Mouse (Mus musculus): ENCODE results near the gene Ip6k1.
"Not testable (repeated sequence)": the region's sequence is repeated elsewhere in the genome, so short reads cannot be mapped to it uniquely, and the experiment has no call there.

Gene Ip6k1

GRCm38 (mm10) chr9:108013577-108013976 lies 11.3 kb downstream of the Ip6k1 start:
- in situ Hi-C loops (cut with MboI; ENCODE audit: low pct_unique_long_range_greater_than_20kb in 1 of 2, low sequenced_read_pairs in 2 of 2, unreplicated experiment in 1 of 2) = not testable (repeated sequence)

- in situ Hi-C loops (cut with MboI; ENCODE audit: low pct_unique_long_range_greater_than_20kb in 1 of 2, low sequenced_read_pairs in 2 of 2, unreplicated experiment in 1 of 2) = no loop called here
Measured at GRCm38 (mm10) chr9:108017127-108017526, 14.8 kb downstream of the Ip6k1 start.

- in situ Hi-C loops (cut with MboI; ENCODE audit: low pct_unique_long_range_greater_than_20kb in 1 of 2, low sequenced_read_pairs in 2 of 2, unreplicated experiment in 1 of 2) = no loop called here
Measured at GRCm38 (mm10) chr9:108020741-108021140, 18.4 kb downstream of the Ip6k1 start.

- in situ Hi-C loops (cut with MboI; ENCODE audit: low pct_unique_long_range_greater_than_20kb in 1 of 2, low sequenced_read_pairs in 2 of 2, unreplicated experiment in 1 of 2) = no loop called here
Measured at GRCm38 (mm10) chr9:108023216-108023615, 20.9 kb downstream of the Ip6k1 start.

- in situ Hi-C loops (cut with MboI; ENCODE audit: low pct_unique_long_range_greater_than_20kb in 1 of 2, low sequenced_read_pairs in 2 of 2, unreplicated experiment in 1 of 2) = no loop called here
Measured at GRCm38 (mm10) chr9:108026584-108026983, 24.3 kb downstream of the Ip6k1 start.

- in situ Hi-C loops (cut with MboI; ENCODE audit: low pct_unique_long_range_greater_than_20kb in 1 of 2, low sequenced_read_pairs in 2 of 2, unreplicated experiment in 1 of 2) = no loop called here
Measured at GRCm38 (mm10) chr9:108027867-108028266, 25.6 kb downstream of the Ip6k1 start.

GRCm38 (mm10) chr9:108032126-108032525 lies 29.8 kb downstream of the Ip6k1 start:
- in situ Hi-C loops (cut with MboI; ENCODE audit: low pct_unique_long_range_greater_than_20kb in 1 of 2, low sequenced_read_pairs in 2 of 2, unreplicated experiment in 1 of 2) = no loop called here

GRCm38 (mm10) chr9:108035331-108036156 lies 33.2 kb downstream of the Ip6k1 start:
- in situ Hi-C loops (cut with MboI; ENCODE audit: low pct_unique_long_range_greater_than_20kb in 1 of 2, low sequenced_read_pairs in 2 of 2, unreplicated experiment in 1 of 2) = no loop called here

- in situ Hi-C loops (cut with MboI; ENCODE audit: low pct_unique_long_range_greater_than_20kb in 1 of 2, low sequenced_read_pairs in 2 of 2, unreplicated experiment in 1 of 2) = no loop called here
Measured at GRCm38 (mm10) chr9:108044751-108045492, 42.6 kb downstream of the Ip6k1 start.

GRCm38 (mm10) chr9:108046582-108046981 lies 44.3 kb downstream of the Ip6k1 start:
- in situ Hi-C loops (cut with MboI; ENCODE audit: low pct_unique_long_range_greater_than_20kb in 1 of 2, low sequenced_read_pairs in 2 of 2, unreplicated experiment in 1 of 2) = no loop called here

GRCm38 (mm10) chr9:108047601-108048565 lies 45.6 kb downstream of the Ip6k1 start:
- in situ Hi-C loops (cut with MboI; ENCODE audit: low pct_unique_long_range_greater_than_20kb in 1 of 2, low sequenced_read_pairs in 2 of 2, unreplicated experiment in 1 of 2) = no loop called here

- in situ Hi-C loops (cut with MboI; ENCODE audit: low pct_unique_long_range_greater_than_20kb in 1 of 2, low sequenced_read_pairs in 2 of 2, unreplicated experiment in 1 of 2) = no loop called here
Measured at GRCm38 (mm10) chr9:108048566-108048955, 46.3 kb downstream of the Ip6k1 start.

- in situ Hi-C loops (cut with MboI; ENCODE audit: low pct_unique_long_range_greater_than_20kb in 1 of 2, low sequenced_read_pairs in 2 of 2, unreplicated experiment in 1 of 2) = no loop called here
Measured at GRCm38 (mm10) chr9:108049016-108049455, 46.7 kb downstream of the Ip6k1 start, which contains the start of gene Gmppb. Gene Gmppb, plus strand, starts transcription at chr9:108049242.

- in situ Hi-C loops (cut with MboI; ENCODE audit: low pct_unique_long_range_greater_than_20kb in 1 of 2, low sequenced_read_pairs in 2 of 2, unreplicated experiment in 1 of 2) = no loop called here
Measured at GRCm38 (mm10) chr9:108049561-108050251, 47.4 kb downstream of the Ip6k1 start.

- in situ Hi-C loops (cut with MboI; ENCODE audit: low pct_unique_long_range_greater_than_20kb in 1 of 2, low sequenced_read_pairs in 2 of 2, unreplicated experiment in 1 of 2) = no loop called here
Measured at GRCm38 (mm10) chr9:108051184-108051930, 49.1 kb downstream of the Ip6k1 start.

GRCm38 (mm10) chr9:108051931-108052220 lies 49.6 kb downstream of the Ip6k1 start:
- in situ Hi-C loops (cut with MboI; ENCODE audit: low pct_unique_long_range_greater_than_20kb in 1 of 2, low sequenced_read_pairs in 2 of 2, unreplicated experiment in 1 of 2) = no loop called here

- in situ Hi-C loops (cut with MboI; ENCODE audit: low pct_unique_long_range_greater_than_20kb in 1 of 2, low sequenced_read_pairs in 2 of 2, unreplicated experiment in 1 of 2) = no loop called here
Measured at GRCm38 (mm10) chr9:108052411-108052810, 50.1 kb downstream of the Ip6k1 start.
